Mouse (Mus musculus) regulatory T cell (primary cell): ENCODE measurements around the gene Spata32.

Experiments
- in situ Hi-C: fragments of 300-600 bp; cut with MboI, MseI; formaldehyde crosslinking; loops from one replicate; pipeline ENCODE4 v1.15.1; 2025; ENCODE audit warnings: high pct_unique_total_duplicates

The Spata32 gene

DNA sequence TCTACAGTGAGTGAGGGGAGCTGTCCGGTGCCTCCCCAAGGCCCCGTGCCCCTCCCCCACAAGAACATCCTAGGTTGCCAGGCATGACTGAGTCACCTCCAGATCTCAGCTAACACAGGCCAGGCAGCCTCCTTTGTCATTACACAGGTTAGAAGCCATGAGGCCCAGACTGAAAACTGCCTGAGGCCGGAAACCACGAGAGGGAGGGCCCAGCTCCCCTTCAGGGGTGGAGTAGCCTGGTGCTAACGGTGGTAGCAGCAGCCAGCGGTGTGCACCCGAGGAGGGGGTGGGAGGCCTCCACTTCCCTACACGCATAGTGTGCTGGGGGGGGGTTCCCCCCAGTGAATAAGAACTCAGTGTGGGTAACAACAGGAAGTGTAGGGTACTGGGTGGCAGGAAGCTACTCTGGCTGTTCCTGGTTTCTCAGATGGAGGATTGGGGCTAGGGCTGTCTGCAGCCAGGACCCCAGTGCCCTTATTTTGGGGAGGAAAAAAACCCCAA lies 43.3 kb downstream of the Spata32 start:
- in situ Hi-C loops: loop anchor here (5.0 kb wide), 1 partner anchor 152 kb away; no protein-coding TSS in a partner anchor

DNA sequence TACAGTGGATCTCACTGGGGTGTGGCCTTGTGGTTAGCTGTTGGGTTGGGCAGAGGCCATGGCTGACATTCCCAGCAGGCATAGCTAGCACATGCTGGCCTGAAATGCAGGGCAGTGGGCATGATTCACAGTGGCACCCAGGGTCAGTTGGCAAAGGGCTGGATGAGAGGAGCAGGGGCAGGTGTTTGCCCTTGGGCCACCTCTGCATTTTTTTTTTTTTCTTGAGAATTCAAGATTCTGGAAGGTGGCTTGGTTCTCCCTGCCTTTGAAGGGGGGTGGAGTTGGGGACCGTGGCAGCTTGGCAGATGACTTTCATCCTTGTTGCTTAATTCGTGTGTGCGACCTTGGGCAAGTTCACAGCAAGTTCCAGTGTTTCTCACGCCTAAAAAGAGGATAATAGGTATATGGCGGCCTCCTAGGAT lies 43.8 kb downstream of the Spata32 start:
- in situ Hi-C loops: loop anchor here (5.0 kb wide), 1 partner anchor 153 kb away; no protein-coding TSS in a partner anchor

DNA sequence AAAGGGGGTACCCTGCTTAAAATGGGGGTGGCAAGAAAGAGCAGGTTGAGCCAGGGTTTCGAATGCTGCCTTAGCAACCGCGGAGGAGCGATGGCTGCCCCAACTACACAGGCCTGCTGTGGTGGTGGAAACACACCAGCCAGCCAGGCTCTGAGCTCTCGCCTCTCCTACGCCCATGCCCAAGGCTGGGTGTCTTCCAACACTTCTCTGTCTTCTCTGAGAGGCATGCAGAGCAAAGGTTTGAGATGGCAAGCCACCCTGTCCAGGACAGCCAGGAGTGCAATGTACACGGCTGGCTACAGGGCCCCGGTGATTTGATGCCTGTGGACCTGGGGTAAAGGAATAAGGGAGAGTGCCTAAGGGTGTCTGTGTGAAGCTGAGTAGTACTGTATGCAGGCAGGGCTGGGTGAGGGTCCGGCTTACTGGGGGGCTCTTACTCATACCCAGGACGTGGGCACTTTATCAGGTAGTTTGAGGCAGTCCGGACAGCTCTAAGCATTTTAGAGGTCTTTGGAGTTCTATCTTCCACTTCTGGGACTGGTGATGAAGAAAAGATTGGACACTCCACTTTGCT lies 44.4 kb downstream of the Spata32 start:
- in situ Hi-C loops: loop anchor here (5.0 kb wide), 1 partner anchor 153 kb away; no protein-coding TSS in a partner anchor

DNA sequence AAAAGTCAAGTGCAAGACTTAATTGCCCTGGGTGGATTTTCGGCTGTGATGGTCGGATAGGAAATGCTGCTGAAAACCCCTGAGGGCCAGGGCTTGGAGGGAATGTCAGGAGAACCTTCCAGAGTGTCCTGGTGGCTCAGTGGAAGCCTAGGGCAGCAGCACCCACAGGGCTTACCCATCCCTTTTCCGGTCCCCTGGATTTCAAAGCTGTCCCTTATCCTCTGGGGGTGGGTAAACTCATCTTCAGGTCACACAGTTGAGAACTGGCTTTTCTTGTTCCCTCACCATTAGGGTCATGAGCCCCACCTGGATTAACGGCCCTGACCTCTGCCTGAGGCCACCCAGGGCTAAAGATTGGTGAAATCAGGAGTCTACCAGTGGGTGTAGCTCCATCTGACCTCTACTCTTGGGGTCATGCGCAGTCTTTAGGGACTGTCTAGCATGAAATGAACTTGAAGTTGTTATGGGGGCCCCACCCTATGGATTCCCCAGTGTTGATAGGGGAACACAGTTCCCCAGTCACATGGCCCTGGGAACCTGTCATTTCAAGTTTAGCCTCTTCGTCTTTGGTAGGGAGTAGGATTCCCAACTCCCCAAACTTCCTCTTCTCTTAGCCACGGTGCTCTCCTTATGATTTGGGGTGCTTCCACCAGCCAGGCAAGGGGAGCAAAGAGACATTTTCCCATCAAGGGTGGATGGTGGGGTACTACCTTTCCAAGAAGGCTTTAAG lies 45.0 kb downstream of the Spata32 start:
- in situ Hi-C loops: loop anchor here (5.0 kb wide), 1 partner anchor 154 kb away; no protein-coding TSS in a partner anchor

DNA sequence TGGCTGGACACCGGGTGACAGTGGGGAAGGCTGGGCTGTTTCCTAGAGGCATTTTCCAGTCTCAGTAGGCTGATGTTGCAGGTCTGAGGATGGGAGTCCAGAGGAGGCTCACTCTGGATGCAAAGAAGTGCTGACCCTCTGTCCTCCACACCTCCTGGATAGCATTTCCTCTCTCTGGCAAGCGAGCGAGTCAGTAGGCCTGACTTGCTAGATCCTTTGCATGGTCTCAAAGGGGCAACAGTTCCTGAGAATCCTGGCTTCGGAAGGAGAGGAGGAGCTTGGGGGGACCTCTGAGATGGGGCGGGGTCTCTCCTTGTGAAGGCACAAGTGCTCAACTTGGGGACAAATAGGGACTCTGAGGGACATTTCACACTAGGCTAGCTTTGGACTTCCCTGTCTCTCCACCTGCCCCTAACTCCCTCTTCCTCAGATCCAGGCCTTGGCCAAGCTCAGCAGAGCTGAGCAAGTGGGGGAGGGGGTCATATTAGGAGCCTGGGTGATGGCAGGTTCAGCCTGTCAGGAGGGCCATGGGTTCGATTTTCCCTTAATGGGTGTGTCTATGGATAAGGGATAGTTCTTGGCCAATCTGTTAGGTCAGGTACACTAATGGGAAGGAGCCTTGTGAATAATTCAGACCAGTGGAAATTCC lies 45.7 kb downstream of the Spata32 start:
- in situ Hi-C loops: loop anchor here (5.0 kb wide), 1 partner anchor 155 kb away; no protein-coding TSS in a partner anchor

DNA sequence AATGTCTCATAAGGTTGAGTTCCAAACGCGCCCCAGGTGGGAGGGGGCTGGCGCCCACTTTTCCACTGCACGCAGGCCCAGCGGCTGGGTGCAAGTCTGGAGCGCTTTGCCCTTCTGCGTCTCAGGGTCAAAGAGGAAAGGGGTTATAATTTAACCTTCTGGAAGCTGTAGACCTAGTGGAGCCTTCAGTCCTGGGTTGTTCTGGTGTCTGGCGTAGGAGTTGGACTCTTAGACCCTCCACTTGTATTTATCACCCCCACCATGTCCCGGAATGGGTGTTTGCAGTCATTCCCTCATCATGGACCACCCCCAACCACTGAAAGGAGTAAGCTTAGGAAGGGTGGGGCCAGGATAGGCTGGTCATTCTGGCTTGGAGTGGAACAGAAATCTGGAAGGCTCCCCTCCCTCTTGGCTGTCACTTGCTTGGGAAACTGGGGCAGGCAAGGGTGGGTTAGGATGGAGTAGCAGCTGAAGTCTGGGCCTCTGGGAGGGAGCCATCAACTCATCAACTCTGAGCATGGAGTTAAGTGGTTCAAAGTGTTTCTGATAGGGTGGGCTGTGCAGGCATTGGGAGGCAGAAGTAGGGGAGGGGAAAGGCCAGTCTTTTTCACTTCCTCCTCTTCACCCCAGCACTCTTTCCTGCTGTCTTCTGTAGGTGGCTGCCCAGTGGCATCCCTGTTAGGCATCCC lies 46.4 kb downstream of the Spata32 start:
- in situ Hi-C loops: loop anchor here (5.0 kb wide), 1 partner anchor 155 kb away; no protein-coding TSS in a partner anchor

DNA sequence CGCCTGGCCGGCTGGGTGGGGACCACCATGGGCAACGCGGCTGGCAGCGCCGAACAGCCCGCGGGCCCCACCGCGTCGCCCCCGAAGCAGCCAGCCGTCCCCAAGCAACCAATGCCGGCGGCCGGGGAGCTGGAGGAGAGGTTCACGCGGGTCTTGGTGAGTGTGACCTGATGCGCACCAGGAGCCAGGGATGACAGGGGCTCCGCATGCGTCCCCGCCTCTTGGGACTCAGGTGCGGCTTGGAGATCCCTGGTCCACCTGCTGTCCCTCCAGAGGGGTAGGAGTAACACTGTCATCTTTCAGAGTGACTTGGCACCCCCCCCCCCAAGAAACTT lies 47.0 kb downstream of the Spata32 start:
- in situ Hi-C loops: loop anchor here (5.0 kb wide), 1 partner anchor 156 kb away; no protein-coding TSS in a partner anchor

DNA sequence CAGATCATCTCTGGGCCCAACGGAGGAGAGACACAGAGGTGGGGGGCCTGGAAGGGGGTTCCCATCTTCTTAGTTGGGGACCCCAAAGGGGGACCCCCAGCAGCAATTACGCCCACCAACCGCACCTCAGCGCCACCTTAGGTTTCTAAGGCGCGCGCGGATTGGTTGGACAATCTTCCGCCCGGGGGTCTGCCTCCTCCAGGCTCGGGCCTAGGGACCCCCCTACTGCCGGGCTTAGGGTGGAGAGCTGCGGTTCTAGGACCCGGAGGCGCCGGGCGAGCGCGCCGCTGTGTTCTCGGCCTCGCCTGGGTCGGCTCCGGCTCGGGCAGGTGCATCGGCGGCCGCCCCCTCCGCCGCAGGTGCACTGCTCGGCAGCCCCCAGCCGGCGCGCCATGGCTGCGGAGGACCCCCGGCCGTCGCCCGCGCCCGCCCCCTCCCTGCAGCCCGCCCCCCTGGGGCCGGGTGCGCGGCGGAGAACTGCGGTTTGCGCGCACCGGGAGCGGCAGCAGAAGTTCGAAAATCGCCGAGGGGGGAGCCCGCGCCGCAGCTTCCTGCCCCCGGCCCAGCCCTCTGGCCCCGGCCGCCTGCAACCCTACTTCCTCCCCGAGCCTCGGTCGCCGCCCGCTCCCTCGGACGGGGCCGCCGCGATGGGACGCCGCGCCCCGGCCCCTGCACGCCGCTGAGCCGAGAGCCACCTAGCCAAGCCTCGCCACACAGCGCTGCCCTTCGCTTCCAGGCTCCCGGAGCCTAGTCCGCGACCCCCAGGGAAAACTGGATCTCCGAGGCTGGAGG lies 47.5 kb downstream of the Spata32 start, which contains the start of gene Fmnl1:
Gene Fmnl1 (plus strand): TSS at position 614 of the 792 bp plus-strand sequence.
- in situ Hi-C loops: loop anchor here (5.0 kb wide), 1 partner anchor 157 kb away; no protein-coding TSS in a partner anchor

DNA sequence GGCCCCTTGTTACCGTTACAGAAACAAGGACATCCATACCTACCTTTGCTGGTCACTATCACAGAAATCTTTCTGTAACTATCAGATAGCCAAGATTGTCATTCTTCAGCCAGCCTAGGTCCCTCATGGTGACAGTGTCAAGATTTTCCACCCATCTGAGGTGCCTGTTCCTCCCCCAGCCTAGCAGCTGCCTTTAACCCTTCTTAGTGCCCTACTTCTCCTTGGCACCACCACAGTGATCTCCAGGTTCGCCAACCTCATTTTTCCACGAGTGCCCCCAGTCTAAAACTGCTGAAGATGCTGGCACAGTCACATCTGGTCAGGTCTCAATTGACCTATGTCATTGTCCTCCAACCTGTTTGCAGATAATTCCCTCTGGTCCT lies 48.1 kb downstream of the Spata32 start:
- in situ Hi-C loops: loop anchor here (5.0 kb wide), 1 partner anchor 157 kb away; no protein-coding TSS in a partner anchor

DNA sequence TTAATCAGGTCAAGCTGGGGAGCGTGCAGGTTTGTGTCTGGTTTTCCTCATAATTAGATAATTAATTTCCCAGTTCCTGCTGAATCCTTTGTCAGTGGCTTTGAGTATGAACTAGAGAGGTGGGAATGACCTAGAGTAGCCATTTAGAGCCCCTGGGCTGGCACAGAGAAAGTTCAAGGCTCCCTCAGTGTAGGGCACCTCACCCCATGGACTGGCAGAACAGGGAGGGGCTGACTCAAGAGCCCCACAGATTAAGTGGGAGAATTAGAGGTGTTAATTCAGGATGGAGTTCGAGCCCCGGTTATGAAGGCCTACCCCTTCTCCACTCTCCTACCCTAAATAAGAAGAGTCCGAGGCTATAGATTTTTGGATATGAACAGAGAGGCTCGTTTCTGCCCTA lies 48.6 kb downstream of the Spata32 start:
- in situ Hi-C loops: loop anchor here (5.0 kb wide), 1 partner anchor 158 kb away; no protein-coding TSS in a partner anchor

DNA sequence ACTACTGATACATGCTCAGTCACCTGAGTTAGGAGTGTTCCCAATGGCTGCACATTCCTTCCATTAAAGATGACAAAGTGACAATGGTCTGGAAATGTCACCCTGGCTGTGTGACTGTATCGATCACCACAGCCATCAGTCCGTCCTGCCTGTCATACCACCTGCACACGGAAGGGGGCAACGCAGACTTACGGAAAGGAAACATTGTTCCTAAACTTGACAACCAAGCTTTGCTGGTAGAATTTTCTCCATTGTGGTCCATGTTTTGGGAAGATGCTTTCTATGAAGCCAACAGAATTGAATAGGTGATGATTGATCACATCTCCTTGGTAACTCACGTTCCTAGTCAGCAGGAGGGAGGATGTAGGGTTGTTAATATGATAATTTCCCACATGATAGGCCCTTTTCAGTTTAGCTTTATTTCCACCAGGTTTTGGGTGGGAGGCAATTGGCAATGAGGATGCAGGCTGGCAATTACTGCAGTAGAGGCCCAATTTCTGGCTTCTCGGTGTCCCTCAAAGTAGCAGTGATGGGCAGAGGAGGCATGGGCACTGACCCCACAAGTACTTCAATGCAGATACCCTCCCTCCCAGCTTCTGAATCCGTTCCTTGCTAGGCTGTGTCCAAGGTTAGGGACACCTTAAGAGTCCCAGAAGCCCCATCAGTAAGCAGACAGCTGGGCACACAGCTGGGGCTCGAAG lies 49.4 kb downstream of the Spata32 start:
- in situ Hi-C loops: no loop called here

DNA sequence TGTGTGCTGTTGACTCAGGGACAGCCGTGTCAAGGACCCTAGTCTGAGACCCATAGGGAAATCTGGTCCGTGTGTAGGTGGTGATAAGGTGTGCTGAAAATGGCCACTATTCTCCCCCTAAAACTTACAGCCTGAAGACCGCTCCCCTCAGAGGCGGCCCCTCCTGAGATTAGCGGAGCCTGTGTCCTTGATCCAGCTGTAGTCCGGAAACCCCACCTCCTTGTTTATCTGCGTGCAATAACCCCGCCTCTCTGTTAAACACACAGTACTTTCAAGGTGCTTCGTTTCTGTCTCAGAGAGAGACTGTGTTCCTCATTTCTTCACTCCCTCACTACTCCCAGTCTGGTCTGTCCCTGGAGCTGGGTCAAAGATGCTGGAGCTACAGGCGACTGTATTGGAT lies 53.8 kb downstream of the Spata32 start:
- in situ Hi-C loops: no loop called here

DNA sequence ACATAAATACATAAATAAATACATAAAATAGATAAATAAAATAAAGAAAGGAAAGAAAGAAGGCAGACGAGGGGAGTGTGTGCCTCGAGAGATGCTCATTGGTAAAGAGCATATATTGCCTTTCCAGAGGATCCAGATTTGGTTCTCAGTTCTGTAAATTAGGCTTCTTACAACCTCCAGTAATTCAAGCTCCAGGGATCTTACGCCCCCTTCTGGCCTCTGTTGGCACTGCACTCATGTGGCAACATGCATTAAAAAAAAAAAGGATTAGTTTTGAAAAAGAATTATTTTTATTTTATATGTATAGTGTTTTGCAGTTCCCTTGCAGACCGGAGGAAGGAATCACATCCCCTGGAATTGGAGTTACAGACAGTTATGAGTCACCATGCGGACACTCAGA lies 56.1 kb downstream of the Spata32 start:
- in situ Hi-C loops: no loop called here

DNA sequence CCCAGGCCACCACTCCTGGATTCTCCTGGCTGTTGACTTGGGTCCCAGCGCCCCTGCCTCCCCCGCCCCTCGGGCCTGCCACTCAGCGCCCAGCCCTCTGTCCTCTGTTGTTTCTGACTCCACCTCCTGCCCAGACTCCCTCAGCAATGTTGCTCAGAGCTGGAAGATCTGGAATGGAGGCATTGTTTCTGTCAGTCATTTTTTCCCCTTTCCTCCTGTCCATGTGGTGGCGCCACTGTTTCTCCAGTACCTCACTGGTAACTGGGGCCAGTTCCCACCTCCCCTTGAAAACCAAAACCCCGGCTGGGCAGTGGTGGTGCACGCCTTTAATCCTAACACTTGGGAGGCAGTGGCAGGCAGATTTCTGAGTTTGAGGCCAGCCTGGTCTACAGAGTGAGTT lies 56.8 kb downstream of the Spata32 start:
- in situ Hi-C loops: no loop called here

DNA sequence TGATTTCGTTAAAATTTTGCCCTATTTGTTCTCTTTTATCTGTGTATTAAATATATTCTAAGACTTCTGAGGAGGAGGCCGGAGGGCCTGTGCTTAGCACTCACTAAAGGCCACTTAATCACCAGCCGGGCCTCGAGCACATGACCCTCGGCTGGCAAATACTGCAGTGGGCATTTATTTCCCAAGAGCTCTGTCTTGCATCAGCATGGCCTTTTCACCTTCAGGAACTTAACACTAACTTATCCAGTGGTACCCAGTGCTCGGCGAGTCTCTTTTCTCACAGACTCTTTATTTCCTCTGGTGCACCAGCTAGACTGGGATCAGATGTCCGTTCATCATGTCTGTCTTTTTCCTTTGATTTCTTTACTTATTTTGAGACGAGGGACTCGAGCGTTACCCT lies 57.5 kb downstream of the Spata32 start:
- in situ Hi-C loops: no loop called here

DNA sequence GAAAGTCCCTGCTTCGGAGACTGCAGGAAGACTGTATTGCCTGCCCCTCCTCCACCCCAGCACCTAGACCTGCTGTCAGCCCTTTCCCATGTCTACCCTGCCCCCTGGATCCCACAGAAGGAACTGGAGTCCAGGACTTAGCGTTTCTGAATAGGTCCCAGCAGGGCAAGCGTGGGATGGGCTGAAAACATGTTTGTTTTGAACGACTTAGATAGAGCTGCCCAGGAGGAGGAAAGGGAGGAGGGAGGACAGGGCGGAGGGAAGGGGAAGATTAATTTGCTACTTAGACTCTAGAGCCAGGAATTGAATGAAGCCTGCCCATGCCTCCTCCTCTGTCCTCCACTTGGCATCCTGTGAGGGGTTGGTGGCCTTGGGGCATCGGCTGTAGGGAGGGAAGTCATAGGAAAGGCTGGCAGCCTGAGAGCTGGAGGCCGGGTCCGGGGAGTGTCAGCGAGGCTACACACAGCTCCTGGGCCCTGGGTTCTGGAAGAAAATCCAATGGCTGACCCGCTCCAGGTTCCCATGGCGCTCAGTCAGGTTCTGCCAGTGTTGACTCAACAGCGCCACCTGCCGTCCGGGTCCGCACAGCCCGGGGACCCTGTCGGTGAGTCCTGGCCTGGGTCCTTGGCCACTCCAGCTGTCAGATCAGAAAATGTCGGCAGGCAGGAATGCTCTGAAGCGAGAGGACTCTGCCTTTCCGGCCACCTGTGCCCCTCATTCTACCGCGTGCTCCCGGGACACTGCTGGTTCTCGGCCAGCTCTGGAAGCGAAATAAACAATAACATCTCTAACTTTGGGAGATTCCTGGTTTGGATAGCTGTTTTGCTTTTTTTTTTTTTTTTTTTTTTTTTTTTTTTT lies 59.4 kb downstream of the Spata32 start:
- in situ Hi-C loops: loop anchor here (5.0 kb wide), 1 partner anchor 57 kb away; the partner anchor contains the start of genes Acbd4 and Plcd3
